Mouse (Mus musculus): ENCODE measurements at regions not wholly inside any gene's neighbourhood (a gene's known extent, or its start where the extent isn't known, plus 50 kb on each side); places are given as distances from the start of the nearest gene placed in this dataset.

DNA sequence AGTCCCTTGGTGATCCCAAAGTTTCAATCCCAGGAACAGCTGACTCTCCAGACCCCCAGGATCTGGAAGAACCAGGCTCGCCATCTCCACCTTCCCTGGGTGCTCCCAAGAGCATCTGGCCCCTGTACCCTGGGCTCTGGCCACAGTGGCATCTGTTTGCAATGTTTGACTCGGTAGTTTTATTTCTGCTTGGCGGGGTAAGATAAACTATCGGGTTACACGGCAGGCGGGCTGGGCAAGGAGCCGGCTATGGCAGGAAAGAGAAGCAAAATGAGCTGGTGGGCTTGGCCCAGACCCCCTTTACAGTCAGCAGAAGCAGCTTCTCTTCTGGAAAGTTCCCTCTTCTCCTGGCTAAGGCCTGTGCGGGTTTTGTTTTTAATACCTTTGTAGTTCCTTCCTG lies 50.6 kb upstream of the Tbx3 start:
- no peak for DNase-seq

All from adrenal gland, postnatal 36 days (tissue).